Mouse (Mus musculus) hindbrain, postnatal 0 days (tissue): ENCODE measurements around the gene Cdc42. TPM values are rescaled to one million over a fixed set of nuclear protein-coding genes. Genes with fewer than 3 reads are reported as not detected.

ENCODE experiments used
- ATAC-seq: fragments of 200-750 bp; cut with Nextera tagmentation; 2 replicates; pipeline ENCODE4 v1.8.0; 2017; ENCODE audit warnings: mild to moderate bottlenecking, moderate TSS enrichment, moderate library complexity
- DNase-seq: peaks from one replicate; pipeline ENCODE4 v3.0.0-alpha.2; 2015; ENCODE audit warnings: low spot score
- H3K27ac ChIP-seq: fragments of 300-500 bp; sonication (generic); 2 replicates; pipeline ENCODE4 v1.5.1; 2014; ENCODE audit warnings: mild to moderate bottlenecking
- H3K27me3 ChIP-seq: fragments of 300-500 bp; sonication (generic); 2 replicates; pipeline ENCODE4 v1.6.1; 2014; ENCODE audit warnings: low read length, mixed read lengths; ENCODE audit not compliant: insufficient read depth
- H3K36me3 ChIP-seq: fragments of 300-500 bp; sonication (generic); 2 replicates; pipeline ENCODE4 v1.6.1; 2014; ENCODE audit warnings: low read length, mixed read lengths; ENCODE audit not compliant: insufficient read depth
- H3K4me1 ChIP-seq: fragments of 300-500 bp; sonication (generic); 2 replicates; pipeline ENCODE4 v1.6.1; 2014; ENCODE audit warnings: antibody characterized with exemption, low read length, mixed read lengths; ENCODE audit not compliant: insufficient read depth
- H3K4me2 ChIP-seq: fragments of 300-500 bp; sonication (generic); 2 replicates; pipeline ENCODE4 v1.6.1; 2014; ENCODE audit warnings: low read depth, mild to moderate bottlenecking, low read length, moderate library complexity, mixed read lengths
- H3K4me3 ChIP-seq: fragments of 300-500 bp; sonication (generic); 2 replicates; pipeline ENCODE4 v1.5.1; 2014; ENCODE audit warnings: low read length
- H3K9ac ChIP-seq: fragments of 300-500 bp; sonication (generic); replicated peaks from 2 replicates; pipeline ENCODE4 v1.6.1; 2014; ENCODE audit warnings: mild to moderate bottlenecking, low read length, moderate library complexity, mixed read lengths
- H3K9me3 ChIP-seq: fragments of 300-500 bp; sonication (generic); 2 replicates; pipeline ENCODE4 v1.6.1; 2016; ENCODE audit warnings: low read length, mixed read lengths
- CTCF ChIP-seq: IDR thresholded peaks from 2 replicates; pipeline ENCODE4 v1.5.1; 2016; ENCODE audit warnings: antibody characterized with exemption, control low read depth, low read depth
- WGBS: fragments of 180-500 bp; shearing (Covaris S2); extraction: QIAGEN DNeasy Blood & Tissue Kit; methylation state at CpG from one replicate; pipeline ENCODE4 v1.1.7; 2014; 5-methylcytosine and 5-hydroxymethylcytosine counted together
- polyA plus RNA-seq: library from polyadenylated mRNA; unstranded; fragments of >200 nt; fragmentation: Nextera tagmentation; extraction: Ambion mirVana; gene quantifications from 2 replicates; pipeline ENCODE4 v1.2.1, GENCODE M21; 2015
- total RNA-seq: library from RNA; depleted of rRNA; stranded (reverse); fragments of >200 nt; gene quantifications from 2 replicates; pipeline ENCODE4 v1.2.3, GENCODE M21; 2014; rRNA removed

The Cdc42 gene
- total RNA-seq (394 and 490 TPM in 2 replicates), polyA plus RNA-seq (1,008 and 1,049 TPM in 2 replicates)

- DNase-seq, result peak; percentile 97
- TF ChIP-seq CTCF, result no peak
- H3K27ac ChIP-seq, result peak within 1 kb of the TSS; percentile 98
- H3K4me3 ChIP-seq, result peak within 1 kb of the TSS; percentile 99
- H3K4me1 ChIP-seq, result peaks cover 14% of the 10 kb centered on the region; the same call in 1 of the 2 replicates
- no peaks in the 10 kb centered on the region for H3K36me3 ChIP-seq
- H3K9me3 ChIP-seq, result no peaks in the 10 kb centered on the region
- under 1% methylated on average over 36 of the region's 44 CpGs for WGBS
- peak within 1 kb of the TSS; percentile 100 for H3K9ac ChIP-seq
- H3K27me3 ChIP-seq, result no peaks in the 10 kb centered on the region
- peak within 1 kb of the TSS; percentile 76 for H3K4me2 ChIP-seq
- peak; percentile 98 for ATAC-seq
These were observed at the start of gene Cdc42 for GRCm38 (mm10) chr4:137357517-137358254. Gene Cdc42 (minus strand): TSS chr4:137357720.

- 84% methylated on average over 3 of the region's 3 CpGs for WGBS
- DNase-seq (no peak), ATAC-seq (no peak)
- H3K36me3 ChIP-seq, result no peaks in the 10 kb centered on the region
- no peaks in the 10 kb centered on the region for H3K27me3 ChIP-seq
- no peak for TF ChIP-seq CTCF
- no peaks in the 10 kb centered on the region for H3K4me1 ChIP-seq
- no peak overlapping the region for H3K4me2 ChIP-seq
- no peak overlapping the region for H3K9ac ChIP-seq
- H3K27ac ChIP-seq, result no peak overlapping the region
- H3K9me3 ChIP-seq, result no peaks in the 10 kb centered on the region
- no peak overlapping the region for H3K4me3 ChIP-seq
These were observed 48.1 kb upstream of the Cdc42 start for GRCm38 (mm10) chr4:137405571-137405970.

GRCm38 (mm10) chr4:137396641-137397525 is 39.4 kb upstream of the Cdc42 start:
- no peaks in the 10 kb centered on the region for H3K9me3 ChIP-seq
- TF ChIP-seq CTCF, result no peak
- H3K9ac ChIP-seq, result no peak overlapping the region
- ATAC-seq (no peak), DNase-seq (no peak)
- H3K27ac ChIP-seq, result no peak overlapping the region
- no peak overlapping the region for H3K4me3 ChIP-seq
- H3K4me1 ChIP-seq, result no peaks in the 10 kb centered on the region
- no peaks in the 10 kb centered on the region for H3K36me3 ChIP-seq
- H3K4me2 ChIP-seq, result no peak overlapping the region
- no peaks in the 10 kb centered on the region for H3K27me3 ChIP-seq
- WGBS, result 70% methylated on average over 15 of the region's 15 CpGs

GRCm38 (mm10) chr4:137393378-137394135 is 36.0 kb upstream of the Cdc42 start:
- Histone ChIP-seq H3K27ac (no peak overlapping the region), H3K4me2 (no peak overlapping the region), H3K27me3 (no peaks in the 10 kb centered on the region), H3K4me1 (no peaks in the 10 kb centered on the region; the same call in 1 of the 2 replicates), H3K9me3 (no peaks in the 10 kb centered on the region), H3K4me3 (no peak overlapping the region), H3K9ac (no peak overlapping the region), H3K36me3 (no peaks in the 10 kb centered on the region)
- TF ChIP-seq CTCF, result no peak
- DNase-seq (no peak), ATAC-seq (no peak)
- 71% methylated on average over 9 of the region's 9 CpGs for WGBS

- no peak for ATAC-seq
- no peak overlapping the region for H3K4me2 ChIP-seq
- H3K9me3 ChIP-seq, result no peaks in the 10 kb centered on the region
- H3K9ac ChIP-seq, result no peak overlapping the region
- H3K27me3 ChIP-seq, result no peaks in the 10 kb centered on the region
- no peaks in the 10 kb centered on the region for H3K36me3 ChIP-seq
- H3K4me3 ChIP-seq, result no peak overlapping the region
- no peak overlapping the region for H3K27ac ChIP-seq
- 86% methylated on average over 9 of the region's 9 CpGs for WGBS
- no peaks in the 10 kb centered on the region; the same call in 1 of the 2 replicates for H3K4me1 ChIP-seq
- TF ChIP-seq CTCF, result no peak
- no peak for DNase-seq
These were observed 35.4 kb upstream of the Cdc42 start for GRCm38 (mm10) chr4:137392874-137393273.

GRCm38 (mm10) chr4:137391287-137391686 is 33.8 kb upstream of the Cdc42 start:
- Histone ChIP-seq H3K9ac (no peak overlapping the region), H3K4me2 (no peak overlapping the region), H3K36me3 (no peaks in the 10 kb centered on the region), H3K27me3 (no peaks in the 10 kb centered on the region), H3K27ac (no peak overlapping the region), H3K4me1 (peaks cover 4% of the 10 kb centered on the region; the same call in 1 of the 2 replicates), H3K9me3 (no peaks in the 10 kb centered on the region), H3K4me3 (no peak overlapping the region)
- no peak for ATAC-seq
- WGBS, result 88% methylated on average over 3 of the region's 3 CpGs
- TF ChIP-seq CTCF, result peak; percentile 41
- DNase-seq, result no peak
